ENCODE assay signal across 13 mouse cellular contexts in the genomic region with DNA sequence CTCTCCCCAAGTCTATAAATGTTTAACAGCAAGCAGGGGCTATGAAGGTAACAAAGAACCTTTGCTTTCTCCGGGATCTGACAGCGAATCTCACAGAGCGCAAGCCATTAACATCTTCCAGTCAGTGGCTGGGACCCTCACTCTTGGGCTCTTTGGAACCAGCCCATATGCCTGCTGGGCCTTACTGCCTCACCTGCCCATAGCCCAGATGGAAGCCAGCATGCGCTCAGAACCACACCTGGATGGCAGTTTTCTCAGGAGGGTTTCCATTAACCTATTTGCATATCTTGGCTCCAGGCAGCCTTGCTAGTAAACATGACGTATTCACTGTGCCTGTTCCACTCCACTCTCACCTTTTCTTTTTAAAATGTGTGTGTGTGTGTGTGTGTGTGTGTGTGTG. TPM values are rescaled to one million over a fixed set of nuclear protein-coding genes. Genes with fewer than 3 reads are reported as not detected.
DNase-seq lines count a peak whose midpoint lies in the region; ATAC-seq and TF ChIP-seq lines count a peak whose summit lies in the region.
"Had no signal": no experiment of that assay in that cellular context is flagged by ENCODE, and none has a peak within 500 bp of the region (broad histone marks: within the 10 kb centered on the region; RNA-seq: fewer than 3 reads in every experiment).

No protein-coding gene starts in this region.

- no peak overlapping the region for H3K4me2 ChIP-seq in lung, embryonic 15.5 days
- no peak overlapping the region; the same call in 1 of the 2 replicates for H3K4me2 ChIP-seq in kidney, postnatal 0 days (ENCODE audit: low read length)
- H3K4me2 ChIP-seq in stomach, embryonic 15.5 days, result no peak overlapping the region
- H3K4me2 ChIP-seq: embryonic facial prominence, embryonic 15.5 days; heart, embryonic 15.5 days; hindbrain, embryonic 12.5 days had no signal

- no peak overlapping the region for H3K4me3 ChIP-seq in lung, embryonic 15.5 days
- H3K4me3 ChIP-seq in kidney, adult 2 months (ENCODE audit: insufficient read depth, low read depth, low read length), result no peak overlapping the region
- H3K4me3 ChIP-seq in kidney, postnatal 0 days (replicated peaks; ENCODE audit: low read depth, low read length), result no peak overlapping the region
- no peak overlapping the region for H3K4me3 ChIP-seq in stomach, embryonic 15.5 days (replicated peaks)
- H3K4me3 ChIP-seq: embryonic facial prominence, embryonic 15.5 days; heart, embryonic 15.5 days; hindbrain, embryonic 12.5 days had no signal

- TF ChIP-seq CTCF in kidney, adult 2 months (conservative IDR thresholded peaks at IDR 0.05; ENCODE audit: insufficient read depth, insufficient read length, low read depth, low read length), result no peak
- TF ChIP-seq CTCF in kidney, postnatal 0 days (IDR thresholded peaks at IDR 0.05; ENCODE audit: low read depth), result no peak

- ATAC-seq in lung, embryonic 15.5 days (ENCODE audit: borderline replicate concordance, extremely low read depth, low FRiP score, low TSS enrichment), result no peak
- peak; percentile 47; the same call in 1 of the 2 replicates for ATAC-seq in kidney, postnatal 0 days (replicated peaks; ENCODE audit: low FRiP score, low read depth)
- ATAC-seq in stomach, embryonic 15.5 days (ENCODE audit: insufficient read depth, low FRiP score, low read depth), result no peak
- ATAC-seq: forebrain, embryonic 14.5 days had no signal

- no peaks in the 10 kb centered on the region for H3K36me3 ChIP-seq in lung, embryonic 15.5 days
- no peaks in the 10 kb centered on the region for H3K36me3 ChIP-seq in kidney, adult 2 months (ENCODE audit: control insufficient read depth, insufficient read depth, low read length)
- H3K36me3 ChIP-seq in kidney, postnatal 0 days (ENCODE audit: insufficient read depth, low read length), result 0 out of 2 replicates have a peak, but pooled peaks cover 4% of the 10 kb centered on the region
- H3K36me3 ChIP-seq in stomach, embryonic 15.5 days, result no peaks in the 10 kb centered on the region
- H3K36me3 ChIP-seq: embryonic facial prominence, embryonic 15.5 days; hindbrain, embryonic 12.5 days had no signal

- no peak overlapping the region for H3K9ac ChIP-seq in lung, embryonic 15.5 days
- H3K9ac ChIP-seq in kidney, postnatal 0 days (ENCODE audit: low read depth, low read length), result no peak overlapping the region
- H3K9ac ChIP-seq in stomach, embryonic 15.5 days, result no peak overlapping the region
- H3K9ac ChIP-seq: embryonic facial prominence, embryonic 15.5 days; hindbrain, embryonic 12.5 days had no signal

- TF ChIP-seq POLR2A in kidney, adult 2 months (IDR thresholded peaks at IDR 0.05; ENCODE audit: low read depth, low read length), result no peak

- WGBS in lung, embryonic 15.5 days, result 58% methylated on average over 5 of the region's 5 CpGs
- 41% methylated on average over 5 of the region's 5 CpGs for WGBS in kidney, adult 2 months
- 56% methylated on average over 5 of the region's 5 CpGs for WGBS in kidney, postnatal 0 days
- WGBS in stomach, embryonic 15.5 days, result 65% methylated on average over 5 of the region's 5 CpGs

- peaks cover 50% of the 10 kb centered on the region for H3K4me1 ChIP-seq in lung, embryonic 15.5 days
- H3K4me1 ChIP-seq in kidney, adult 2 months (ENCODE audit: control insufficient read depth, insufficient read depth, low read length), result peaks cover 11% of the 10 kb centered on the region; the same call in 1 of the 2 replicates
- peaks cover 16% of the 10 kb centered on the region; the same call in 1 of the 2 replicates for H3K4me1 ChIP-seq in kidney, postnatal 0 days (replicated peaks; ENCODE audit: insufficient read depth, low read length)
- peaks cover 43% of the 10 kb centered on the region for H3K4me1 ChIP-seq in stomach, embryonic 15.5 days

- H3K27ac ChIP-seq in lung, embryonic 15.5 days, result peak overlapping the region; percentile 26
- peak overlapping the region; percentile 86; the same call in 1 of the 2 replicates for H3K27ac ChIP-seq in kidney, adult 2 months (ENCODE audit: insufficient read depth, low read depth, low read length)
- peak overlapping the region; percentile 90 for H3K27ac ChIP-seq in kidney, postnatal 0 days
- peak overlapping the region; percentile 62 for H3K27ac ChIP-seq in stomach, embryonic 15.5 days
- H3K27ac ChIP-seq: embryonic facial prominence, embryonic 15.5 days; hindbrain, embryonic 12.5 days had no signal

- H3K9me3 ChIP-seq in lung, embryonic 15.5 days, result no peaks in the 10 kb centered on the region
- no peaks in the 10 kb centered on the region for H3K9me3 ChIP-seq in kidney, postnatal 0 days (replicated peaks; ENCODE audit: low read length)
- H3K9me3 ChIP-seq in stomach, embryonic 15.5 days, result no peaks in the 10 kb centered on the region
- H3K9me3 ChIP-seq: embryonic facial prominence, embryonic 15.5 days; heart, embryonic 15.5 days; hindbrain, embryonic 12.5 days had no signal

- peaks cover 8% of the 10 kb centered on the region; the same call in 1 of the 2 replicates for H3K27me3 ChIP-seq in lung, embryonic 15.5 days
- no peaks in the 10 kb centered on the region for H3K27me3 ChIP-seq in kidney, adult 2 months (replicated peaks; ENCODE audit: control insufficient read depth, insufficient read depth, low read length)
- H3K27me3 ChIP-seq in kidney, postnatal 0 days (ENCODE audit: insufficient read depth, low read length), result no peaks in the 10 kb centered on the region
- no peaks in the 10 kb centered on the region for H3K27me3 ChIP-seq in stomach, embryonic 15.5 days (replicated peaks)
- H3K27me3 ChIP-seq: embryonic facial prominence, embryonic 15.5 days; heart, embryonic 15.5 days had no signal

- no peak for DNase-seq in lung, postnatal 36 days
- peak; percentile 68 for DNase-seq in kidney, adult 2 months
- DNase-seq in kidney, postnatal 0 days (ENCODE audit: low spot score), result no peak
- no peak for DNase-seq in spleen, postnatal 4 days (ENCODE audit: low spot score in 2 of 2)
- no peak for DNase-seq in adrenal gland, adult (ENCODE audit: inconsistent age in 2 of 2, low spot score in 1 of 2)
- DNase-seq: adrenal gland, adult 8-10 months; cerebellum, adult 2 months had no signal

RNA-seq across cellular contexts. Expression of a gene that starts 25.6 kb away (rescaled TPM):
- 1.2 and 1.8 TPM in 2 replicates for polyA plus RNA-seq in lung, embryonic 15.5 days (2015; fragmentation: Nextera tagmentation; extraction: Ambion mirVana)
- 2.9 and 3.4 TPM in 2 replicates for polyA plus RNA-seq in kidney, adult 2 months (2012; rRNA removed)
- 2.0 TPM in 2 replicates for polyA plus RNA-seq in kidney, postnatal 0 days (2015; fragmentation: Nextera tagmentation; extraction: Ambion mirVana)
- 3.6 and 3.9 TPM in 2 replicates for polyA plus RNA-seq in stomach, embryonic 15.5 days (2015; fragmentation: Nextera tagmentation; extraction: Ambion mirVana)

Comparison
In these comparisons a context has a peak if more than half of its experiments do, and no peak if none do; other contexts are left out.
1. H3K27ac ChIP-seq: peak in every context shown above with its lines; median percentile 90 in kidney, postnatal 0 days; 86 in kidney, adult 2 months; 62 in stomach, embryonic 15.5 days; 26 in lung, embryonic 15.5 days.